In genomic region chr12:76081557-76082211, GRCm38 (mm10) we compare ENCODE assay signal across 8 mouse cellular contexts.
A peak's percentile ranks its signal among the peaks of the same experiment; 100 is the strongest.
DNase-seq lines count a peak whose midpoint lies in the region; ATAC-seq and TF ChIP-seq lines count a peak whose summit lies in the region.

No protein-coding gene starts in this region.

- H3K4me2 ChIP-seq in embryonic facial prominence, embryonic 11.5 days (ENCODE audit: low read depth, low read length) = peak overlapping the region; percentile 41
- peak overlapping the region; percentile 62 for H3K4me2 ChIP-seq in limb, embryonic 14.5 days (replicated peaks; ENCODE audit: low read depth, low read length, severe bottlenecking)

- WGBS in embryonic facial prominence, embryonic 11.5 days = 4% methylated on average over 22 of the region's 22 CpGs
- 3% methylated on average over 22 of the region's 22 CpGs for WGBS in limb, embryonic 14.5 days

- H3K4me1 ChIP-seq in embryonic facial prominence, embryonic 11.5 days (ENCODE audit: control insufficient read depth, insufficient read depth, low read length) = peaks cover 2% of the 10 kb centered on the region
- H3K4me1 ChIP-seq in limb, embryonic 14.5 days (ENCODE audit: control insufficient read depth, insufficient read depth, low read length) = peaks cover 19% of the 10 kb centered on the region; the same call in 1 of the 2 replicates

- no peak for TF ChIP-seq POLR2A in limb, embryonic 14.5 days (IDR thresholded peaks at IDR 0.05; ENCODE audit: borderline replicate concordance, extremely low read depth, insufficient read depth, insufficient read length)

- no peaks in the 10 kb centered on the region for H3K27me3 ChIP-seq in embryonic facial prominence, embryonic 11.5 days (ENCODE audit: control insufficient read depth, insufficient read depth, low read length)
- no peaks in the 10 kb centered on the region for H3K27me3 ChIP-seq in limb, embryonic 14.5 days (ENCODE audit: control insufficient read depth, insufficient read depth, low read length)

- peak; percentile 51 for DNase-seq in adrenal gland, postnatal 10 days
- no peak for DNase-seq in adrenal gland, adult 18-20 months (ENCODE audit: low spot score in 2 of 2)
- peak; percentile 69 for DNase-seq in Muller cell, postnatal 12 days (ENCODE audit: inconsistent ontology term)
- DNase-seq in embryonic facial prominence, embryonic 11.5 days (ENCODE audit: low spot score) = peak; percentile 61
- DNase-seq in hindlimb bud, embryonic 11.5 days (ENCODE audit: extremely low spot score, low read depth, low spot score) = peak; percentile 39
- DNase-seq in limb, embryonic 14.5 days (ENCODE audit: low spot score) = peak; percentile 12
- peak; percentile 82 to 87 for DNase-seq in right cerebral cortex, adult 2 months (ENCODE audit: low spot score in 2 of 2)
- DNase-seq in MN1 (ENCODE audit: low spot score) = no peak

- peak overlapping the region; percentile 23 for H3K4me3 ChIP-seq in embryonic facial prominence, embryonic 11.5 days (ENCODE audit: low read depth, low read length)
- H3K4me3 ChIP-seq in limb, embryonic 14.5 days (replicated peaks; ENCODE audit: low read length) = peak overlapping the region; percentile 34

- H3K9ac ChIP-seq in embryonic facial prominence, embryonic 11.5 days (replicated peaks; ENCODE audit: low read length) = peak overlapping the region; percentile 34
- H3K9ac ChIP-seq in limb, embryonic 14.5 days (ENCODE audit: low read depth, low read length, severe bottlenecking) = peak overlapping the region; percentile 40

- peak; percentile 77; the same call in 1 of the 2 replicates for ATAC-seq in embryonic facial prominence, embryonic 11.5 days (replicated peaks; ENCODE audit: insufficient number of reproducible peaks, low FRiP score, low TSS enrichment, low read depth)
- peak; percentile 69 for ATAC-seq in limb, embryonic 14.5 days (ENCODE audit: low FRiP score, low read depth)

- H3K9me3 ChIP-seq in embryonic facial prominence, embryonic 11.5 days (replicated peaks; ENCODE audit: control insufficient read depth, low read length) = no peaks in the 10 kb centered on the region
- no peaks in the 10 kb centered on the region for H3K9me3 ChIP-seq in limb, embryonic 14.5 days (ENCODE audit: control insufficient read depth, low read length)

- no peak overlapping the region for H3K27ac ChIP-seq in embryonic facial prominence, embryonic 11.5 days (replicated peaks; ENCODE audit: low read depth, low read length)
- no peak overlapping the region for H3K27ac ChIP-seq in limb, embryonic 14.5 days (replicated peaks; ENCODE audit: low read depth, low read length)

- H3K36me3 ChIP-seq in embryonic facial prominence, embryonic 11.5 days (replicated peaks; ENCODE audit: control insufficient read depth, insufficient read depth, low read depth, low read length) = peaks cover 3% of the 10 kb centered on the region; the same call in 1 of the 2 replicates
- H3K36me3 ChIP-seq in limb, embryonic 14.5 days (ENCODE audit: control insufficient read depth, insufficient read depth, low read length) = peaks cover 12% of the 10 kb centered on the region

Comparison
In these comparisons a context has a peak if more than half of its experiments do, and no peak if none do; other contexts are left out.
1. DNase-seq: peak in adrenal gland, postnatal 10 days (single experiment), Muller cell, postnatal 12 days (single experiment), embryonic facial prominence, embryonic 11.5 days (single experiment), hindlimb bud, embryonic 11.5 days (single experiment), limb, embryonic 14.5 days (single experiment) and right cerebral cortex, adult 2 months (2 of 2); none in adrenal gland, adult 18-20 months (0 of 2) and MN1 (single experiment).